9 mouse cellular contexts compared by ENCODE assay signal in the genomic region with DNA sequence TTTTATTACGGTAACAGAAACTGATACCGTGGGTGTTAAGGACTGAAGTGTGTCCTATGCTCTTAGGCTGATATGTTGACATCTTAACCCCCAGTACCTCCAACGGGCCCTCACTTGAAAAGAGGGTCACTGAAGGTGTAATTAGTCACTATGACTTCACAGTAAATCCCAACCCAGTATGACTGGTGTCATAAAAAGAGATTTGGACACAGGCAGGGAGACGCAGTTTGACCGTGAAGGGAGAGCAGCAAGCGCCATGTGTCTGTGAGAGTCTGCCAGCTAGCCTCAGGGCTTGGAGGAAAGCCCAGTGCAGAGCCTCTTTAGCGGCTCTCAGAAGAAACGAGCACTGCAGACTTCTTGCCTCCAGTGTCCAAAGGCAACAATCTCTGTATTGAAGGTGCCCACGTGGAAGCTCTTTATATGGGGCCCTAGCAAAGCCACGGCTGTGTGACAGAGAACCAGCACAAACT.
A peak's percentile ranks its signal among the peaks of the same experiment; 100 is the strongest.
DNase-seq lines count a peak whose midpoint lies in the region; ATAC-seq and TF ChIP-seq lines count a peak whose summit lies in the region.
"Had no signal": no experiment of that assay in that cellular context is flagged by ENCODE, and none has a peak within 500 bp of the region (broad histone marks: within the 10 kb centered on the region; RNA-seq: fewer than 3 reads in every experiment).

No protein-coding gene starts in this region.

- H3K9me3 ChIP-seq in forebrain, postnatal 0 days (ENCODE audit: low read length), result no peaks in the 10 kb centered on the region
- H3K9me3 ChIP-seq in hindbrain, embryonic 10.5 days, result no peaks in the 10 kb centered on the region

- H3K4me3 ChIP-seq in forebrain, postnatal 0 days (ENCODE audit: low read depth, low read length), result no peak overlapping the region
- H3K4me3 ChIP-seq in hindbrain, embryonic 10.5 days, result no peak overlapping the region

- no peaks in the 10 kb centered on the region for H3K27me3 ChIP-seq in forebrain, postnatal 0 days (ENCODE audit: insufficient read depth, low read length)
- no peaks in the 10 kb centered on the region for H3K27me3 ChIP-seq in hindbrain, embryonic 10.5 days (ENCODE audit: insufficient read depth, poor library complexity, severe bottlenecking)
- H3K27me3 ChIP-seq: CH12.LX had no signal

- H3K9ac ChIP-seq in forebrain, postnatal 0 days, result no peak overlapping the region

- peak; percentile 37 for DNase-seq in layer of hippocampus, adult 11-12 months (ENCODE audit: low spot score)
- DNase-seq in layer of hippocampus, adult 9-10 months (ENCODE audit: low spot score), result no peak
- peak; percentile 39 for DNase-seq in brain, embryonic 18.5 days (ENCODE audit: low read depth, low spot score)
- peak; percentile 74 for DNase-seq in forebrain, postnatal 0 days
- DNase-seq in hindbrain, embryonic 10.5 days (ENCODE audit: low spot score), result no peak
- peak; percentile 51 to 53 for DNase-seq in left cerebral cortex, postnatal 36 days (ENCODE audit: low spot score in 2 of 2)
- peak; percentile 53 for DNase-seq in retina, postnatal 1 day
- DNase-seq in spleen, postnatal 36 days (ENCODE audit: low spot score in 2 of 2), result no peak

- WGBS in forebrain, postnatal 0 days, result 34% methylated on average over 10 of the region's 10 CpGs
- WGBS in hindbrain, embryonic 10.5 days, result 75% methylated on average over 10 of the region's 10 CpGs

- TF ChIP-seq CTCF in forebrain, postnatal 0 days (IDR thresholded peaks at IDR 0.05; ENCODE audit: low read depth), result no peak

- no peaks in the 10 kb centered on the region; the same call in 1 of the 2 replicates for H3K4me1 ChIP-seq in forebrain, postnatal 0 days (ENCODE audit: insufficient read depth)
- H3K4me1 ChIP-seq in hindbrain, embryonic 10.5 days (replicated peaks), result peaks cover 22% of the 10 kb centered on the region

- ATAC-seq in forebrain, postnatal 0 days, result peak; percentile 83

- no peaks in the 10 kb centered on the region for H3K36me3 ChIP-seq in forebrain, postnatal 0 days (ENCODE audit: insufficient read depth)
- no peaks in the 10 kb centered on the region for H3K36me3 ChIP-seq in hindbrain, embryonic 10.5 days

- intact Hi-C loops in left cerebral cortex, postnatal 36 days (cut with DNase I), result no loop called here

- H3K4me2 ChIP-seq in forebrain, postnatal 0 days (ENCODE audit: low read depth), result peak overlapping the region; percentile 23

- no peak overlapping the region for H3K27ac ChIP-seq in forebrain, postnatal 0 days (ENCODE audit: low read depth, low read length)
- H3K27ac ChIP-seq in hindbrain, embryonic 10.5 days, result peak overlapping the region; percentile 50; the same call in 1 of the 2 replicates

Comparison
In these comparisons a context has a peak if more than half of its experiments do, and no peak if none do; other contexts are left out.
1. DNase-seq: peak in layer of hippocampus, adult 11-12 months (single experiment), brain, embryonic 18.5 days (single experiment), forebrain, postnatal 0 days (single experiment), left cerebral cortex, postnatal 36 days (2 of 2) and retina, postnatal 1 day (single experiment); none in layer of hippocampus, adult 9-10 months (single experiment), hindbrain, embryonic 10.5 days (single experiment) and spleen, postnatal 36 days (0 of 2).